Mouse (Mus musculus): ENCODE measurements around the gene Gtf2h5.

The Gtf2h5 gene

GRCm38 (mm10) chr17:6079287-6080122 lies at the start of gene Gtf2h5, which contains the start of gene Serac1:
Gtf2h5 (plus strand) TSS chr17:6079786.
Serac1 (minus strand) TSS chr17:6079741.
- peak; percentile 96 to 97 for DNase-seq (ENCODE audit: low spot score in 2 of 2)

- DNase-seq (ENCODE audit: low spot score in 2 of 2): no peak
Observed at GRCm38 (mm10) chr17:6035661-6036060, 43.9 kb upstream of the Gtf2h5 start.

GRCm38 (mm10) chr17:6036458-6036857 lies 43.1 kb upstream of the Gtf2h5 start:
- DNase-seq (ENCODE audit: low spot score in 2 of 2): no peak

GRCm38 (mm10) chr17:6036872-6037271 lies 42.7 kb upstream of the Gtf2h5 start:
- no peak for DNase-seq (ENCODE audit: low spot score in 2 of 2)

- DNase-seq (ENCODE audit: low spot score in 2 of 2): no peak
Observed at GRCm38 (mm10) chr17:6037507-6037906, 42.1 kb upstream of the Gtf2h5 start.

- no peak for DNase-seq (ENCODE audit: low spot score in 2 of 2)
Observed at GRCm38 (mm10) chr17:6052801-6053200, 26.8 kb upstream of the Gtf2h5 start.

- no peak for DNase-seq (ENCODE audit: low spot score in 2 of 2)
Observed at GRCm38 (mm10) chr17:6054934-6055355, 24.6 kb upstream of the Gtf2h5 start.

GRCm38 (mm10) chr17:6062793-6063192 lies 16.8 kb upstream of the Gtf2h5 start:
- no peak for DNase-seq (ENCODE audit: low spot score in 2 of 2)

GRCm38 (mm10) chr17:6063532-6063931 lies 16.1 kb upstream of the Gtf2h5 start:
- no peak for DNase-seq (ENCODE audit: low spot score in 2 of 2)

GRCm38 (mm10) chr17:6066021-6066420 lies 13.6 kb upstream of the Gtf2h5 start:
- DNase-seq (ENCODE audit: low spot score in 2 of 2): no peak

- no peak for DNase-seq (ENCODE audit: low spot score in 2 of 2)
Observed at GRCm38 (mm10) chr17:6067613-6068012, 12.0 kb upstream of the Gtf2h5 start.

- DNase-seq (ENCODE audit: low spot score in 2 of 2): no peak
Observed at GRCm38 (mm10) chr17:6069866-6070265, 9.7 kb upstream of the Gtf2h5 start.

GRCm38 (mm10) chr17:6073405-6073804 lies 6.2 kb upstream of the Gtf2h5 start:
- DNase-seq (ENCODE audit: low spot score in 2 of 2): no peak

- no peak for DNase-seq (ENCODE audit: low spot score in 2 of 2)
Observed at GRCm38 (mm10) chr17:6083323-6083890, 3.8 kb downstream of the Gtf2h5 start.

- no peak for DNase-seq (ENCODE audit: low spot score in 2 of 2)
Observed at GRCm38 (mm10) chr17:6091604-6092003, 12.0 kb downstream of the Gtf2h5 start.

GRCm38 (mm10) chr17:6095579-6095978 lies 16.0 kb downstream of the Gtf2h5 start:
- no peak for DNase-seq (ENCODE audit: low spot score in 2 of 2)

- peak in 1 of 2 experiments; percentile 31 for DNase-seq (ENCODE audit: low spot score in 2 of 2)
Observed at GRCm38 (mm10) chr17:6097884-6098283, 18.3 kb downstream of the Gtf2h5 start.

- DNase-seq (ENCODE audit: low spot score in 2 of 2): no peak
Observed at GRCm38 (mm10) chr17:6102287-6102686, 22.7 kb downstream of the Gtf2h5 start.

- DNase-seq (ENCODE audit: low spot score in 2 of 2): no peak
Observed at GRCm38 (mm10) chr17:6103566-6103965, 24.0 kb downstream of the Gtf2h5 start.

- peak; percentile 81 to 88 for DNase-seq (ENCODE audit: low spot score in 2 of 2)
Observed at GRCm38 (mm10) chr17:6106361-6107014, 26.9 kb downstream of the Gtf2h5 start, which contains the start of gene Tulp4. Tulp4 (plus strand) TSS chr17:6106437.

- peak; percentile 17 to 29 for DNase-seq (ENCODE audit: low spot score in 2 of 2)
Observed at GRCm38 (mm10) chr17:6107015-6107601, 27.5 kb downstream of the Gtf2h5 start.

GRCm38 (mm10) chr17:6108175-6108574 lies 28.6 kb downstream of the Gtf2h5 start:
- DNase-seq (ENCODE audit: low spot score in 2 of 2): no peak

Measured in right cerebral cortex, postnatal 36 days (tissue).